Mouse (Mus musculus) heart, adult 2 months (tissue): ENCODE results near the gene Gm28036.

Experiments
- CTCF ChIP-seq: fragments of 200-600 bp; IDR thresholded peaks from 2 replicates; pipeline ENCODE4 v1.8.1; 2022; ENCODE audit warnings: antibody characterized with exemption, mild to moderate bottlenecking, moderate library complexity
- EP300 ChIP-seq: fragments of 200-500 bp; IDR thresholded peaks from 2 replicates; pipeline ENCODE4 v1.6.1; 2011; ENCODE audit warnings: low read depth, low read length, control low read depth; ENCODE audit not compliant: insufficient read depth

DNA sequence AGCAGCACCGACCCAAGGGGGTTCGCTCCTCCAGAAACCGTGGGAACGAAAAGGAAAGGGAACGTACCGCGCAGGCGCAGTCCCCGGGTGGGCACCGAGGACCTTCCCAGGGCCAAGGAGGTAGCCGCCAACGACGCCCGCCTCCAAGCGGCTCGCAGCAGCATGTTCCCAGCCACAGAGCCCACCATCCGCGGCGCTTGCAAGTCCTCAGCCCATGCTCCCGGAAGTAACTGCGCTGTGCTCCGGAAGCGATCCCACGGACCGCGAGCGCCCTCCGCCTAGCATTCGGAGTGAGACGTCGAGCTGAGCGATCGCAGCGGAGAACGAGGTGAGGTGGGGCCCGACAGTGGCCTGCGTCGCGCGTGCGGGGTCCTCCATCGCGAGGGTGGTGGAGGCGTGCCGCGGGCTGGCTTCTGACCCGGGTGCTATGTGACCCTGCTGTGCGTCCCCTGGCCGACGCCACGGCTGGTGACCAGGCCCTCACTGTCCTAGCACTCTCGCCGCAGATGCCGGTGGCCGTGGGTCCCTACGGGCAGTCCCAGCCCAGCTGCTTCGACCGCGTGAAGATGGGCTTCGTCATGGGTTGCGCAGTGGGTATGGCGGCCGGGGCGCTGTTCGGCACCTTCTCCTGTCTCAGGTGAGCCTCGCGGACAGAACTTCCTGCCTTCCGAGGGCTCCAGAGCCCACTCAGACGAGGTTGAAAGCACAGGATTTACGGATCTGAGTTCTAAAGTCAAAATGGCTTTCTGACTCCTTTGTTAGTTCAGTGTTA, 17.2 kb upstream of the Gm28036 start, which contains the start of the genes Romo1 and Nfs1:
- TF ChIP-seq CTCF (peak; percentile 62), EP300 (peak; percentile 54; the same call in 1 of the 2 replicates)
